Comparison of ENCODE assay signal across 19 mouse cellular contexts in genomic region chr13:95496601-95497000, GRCm38 (mm10). TPM values are rescaled to one million over a fixed set of nuclear protein-coding genes. Genes with fewer than 3 reads are reported as not detected.
"Had no signal": no experiment of that assay in that cellular context is flagged by ENCODE, and none has a peak within 500 bp of the region (broad histone marks: within the 10 kb centered on the region; RNA-seq: fewer than 3 reads in every experiment).

No protein-coding gene starts in this region.

- DNase-seq: retina, postnatal 1 day; right cerebral cortex, adult 18-20 months; right cerebral cortex, postnatal 14 days; right cerebral cortex, postnatal 25 days; right cerebral cortex, postnatal 4 days; spleen, adult 18-20 months; thymus, adult 18-20 months; thymus, adult 2 months; thymus, postnatal 25 days; thymus, postnatal 36 days; thymus, postnatal 4 days had no signal

RNA-seq across cellular contexts. Expression of gene S100z, which starts 18.1 kb away (rescaled TPM):
- total RNA-seq: neutrophil, adult 5-6 weeks had no signal
- polyA plus RNA-seq: neural tube, embryonic 13.5 days; neural tube, embryonic 14.5 days; neural tube, embryonic 15.5 days; small intestine, adult 2 months; spleen, adult 2 months; stomach, embryonic 14.5 days; stomach, embryonic 15.5 days; thymus, adult 2 months had no signal

RNA-seq across cellular contexts. Expression of gene F2rl1, which starts 28.4 kb away (rescaled TPM):
- polyA plus RNA-seq: neural tube, embryonic 13.5 days; neural tube, embryonic 14.5 days had no signal

RNA-seq across cellular contexts. Expression of gene Crhbp, which starts 51.9 kb away (rescaled TPM):
- total RNA-seq: neutrophil, adult 5-6 weeks had no signal
- polyA plus RNA-seq: small intestine, adult 2 months; spleen, adult 2 months had no signal
